In the genomic region with DNA sequence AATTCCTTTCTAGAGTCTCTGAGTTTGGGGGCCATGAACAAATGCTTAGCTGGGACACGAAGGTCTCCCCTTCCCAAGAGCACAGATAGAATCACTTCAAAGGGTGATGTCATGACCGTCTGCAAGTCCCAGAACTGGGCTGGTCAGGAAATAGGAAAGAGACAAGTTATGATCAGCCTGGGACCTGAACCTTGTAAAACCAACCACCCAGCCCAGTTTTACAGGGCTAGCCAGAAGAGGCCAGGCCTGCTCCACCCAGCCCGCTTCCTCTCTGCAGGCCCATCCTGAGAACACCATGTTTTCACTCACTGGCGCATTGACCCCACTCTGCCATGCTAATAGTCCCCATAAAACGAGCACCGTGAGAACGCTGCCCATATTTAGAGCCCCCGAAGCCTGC, we compare ENCODE assay signal across 22 mouse cellular contexts. TPM values are rescaled to one million over a fixed set of nuclear protein-coding genes. Genes with fewer than 3 reads are reported as not detected.
DNase-seq lines count a peak whose midpoint lies in the region; ATAC-seq and TF ChIP-seq lines count a peak whose summit lies in the region.
"Had no signal": no experiment of that assay in that cellular context is flagged by ENCODE, and none has a peak within 500 bp of the region (broad histone marks: within the 10 kb centered on the region; RNA-seq: fewer than 3 reads in every experiment).

No protein-coding gene starts in this region.

- H3K27me3 ChIP-seq in lung, postnatal 0 days (replicated peaks; ENCODE audit: insufficient read depth, low read length): no peaks in the 10 kb centered on the region
- no peaks in the 10 kb centered on the region for H3K27me3 ChIP-seq in limb, embryonic 12.5 days
- H3K27me3 ChIP-seq in small intestine, adult 2 months (ENCODE audit: control insufficient read depth, insufficient read depth, low read length): no peaks in the 10 kb centered on the region
- H3K27me3 ChIP-seq: embryonic facial prominence, embryonic 15.5 days had no signal

- TF ChIP-seq CTCF in lung, postnatal 0 days (IDR thresholded peaks at IDR 0.05): no peak
- no peak for TF ChIP-seq CTCF in lung, adult 2 months (IDR thresholded peaks at IDR 0.05; ENCODE audit: insufficient read depth, low read length)
- TF ChIP-seq CTCF in small intestine, adult 2 months (IDR thresholded peaks at IDR 0.05; ENCODE audit: extremely low read depth, insufficient read length, insufficient replicate concordance, low read depth, low read length): no peak

- peaks cover 4% of the 10 kb centered on the region; the same call in 1 of the 2 replicates for H3K4me1 ChIP-seq in lung, postnatal 0 days (ENCODE audit: insufficient read depth, low read depth, low read length)
- peaks cover 18% of the 10 kb centered on the region for H3K4me1 ChIP-seq in lung, adult 2 months (ENCODE audit: control insufficient read depth, insufficient read depth, low read length)
- peaks cover 44% of the 10 kb centered on the region for H3K4me1 ChIP-seq in limb, embryonic 12.5 days (replicated peaks)
- H3K4me1 ChIP-seq in small intestine, adult 2 months (ENCODE audit: control insufficient read depth, insufficient read depth, insufficient read length, low read length): peaks cover 20% of the 10 kb centered on the region; the same call in 1 of the 2 replicates
- H3K4me1 ChIP-seq: embryonic facial prominence, embryonic 15.5 days; midbrain, embryonic 13.5 days had no signal

- TF ChIP-seq POLR2A in lung, adult 2 months (IDR thresholded peaks at IDR 0.05; ENCODE audit: borderline replicate concordance, extremely low read depth, low read depth, low read length): no peak
- no peak for TF ChIP-seq POLR2A in small intestine, adult 2 months (IDR thresholded peaks at IDR 0.05; ENCODE audit: low read depth, low read length)

- H3K9ac ChIP-seq in lung, postnatal 0 days (replicated peaks; ENCODE audit: low read depth): no peak overlapping the region
- no peak overlapping the region for H3K9ac ChIP-seq in limb, embryonic 12.5 days (replicated peaks)
- H3K9ac ChIP-seq: embryonic facial prominence, embryonic 15.5 days; liver, embryonic 14.5 days; midbrain, embryonic 13.5 days had no signal

- TF ChIP-seq EP300 in lung, postnatal 0 days (IDR thresholded peaks at IDR 0.05): peak; percentile 87

- no peaks in the 10 kb centered on the region for H3K36me3 ChIP-seq in lung, postnatal 0 days (ENCODE audit: insufficient read depth, low read length)
- H3K36me3 ChIP-seq in limb, embryonic 12.5 days: peaks cover 10% of the 10 kb centered on the region; the same call in 1 of the 2 replicates
- H3K36me3 ChIP-seq in small intestine, adult 2 months (ENCODE audit: control insufficient read depth, insufficient read depth, low read length): peaks cover 32% of the 10 kb centered on the region
- H3K36me3 ChIP-seq: embryonic facial prominence, embryonic 15.5 days had no signal

- peak; percentile 95 for DNase-seq in heart, adult 11 months
- no peak for DNase-seq in heart, postnatal 4 days
- DNase-seq in lung, postnatal 0 days (ENCODE audit: low spot score): peak; percentile 55
- no peak for DNase-seq in lung, adult 2 months
- no peak for DNase-seq in frontal cortex, postnatal 36 days (ENCODE audit: low spot score in 2 of 2)
- DNase-seq in spleen, postnatal 4 days (ENCODE audit: low spot score in 2 of 2): no peak
- DNase-seq: adrenal gland, postnatal 25 days; cerebellum, adult 9-11 months; kidney, adult 18-20 months; right cerebral cortex, postnatal 14 days; spleen, adult 18-20 months; thymus, postnatal 14 days had no signal

- no peak overlapping the region for H3K4me2 ChIP-seq in lung, postnatal 0 days (replicated peaks; ENCODE audit: low read depth, low read length)
- H3K4me2 ChIP-seq in limb, embryonic 12.5 days: no peak overlapping the region
- H3K4me2 ChIP-seq: embryonic facial prominence, embryonic 15.5 days; midbrain, embryonic 13.5 days had no signal

- no peak overlapping the region for H3K4me3 ChIP-seq in lung, postnatal 0 days (ENCODE audit: low read depth, low read length)
- no peak overlapping the region for H3K4me3 ChIP-seq in lung, adult 2 months (replicated peaks; ENCODE audit: extremely low read depth, low read depth, low read length)
- no peak overlapping the region for H3K4me3 ChIP-seq in limb, embryonic 12.5 days (replicated peaks)
- no peak overlapping the region for H3K4me3 ChIP-seq in small intestine, adult 2 months (ENCODE audit: low read depth, low read length)
- H3K4me3 ChIP-seq: embryonic facial prominence, embryonic 15.5 days; megakaryocyte, embryonic 14.5 days; midbrain, embryonic 13.5 days had no signal

- peak; percentile 70 for ATAC-seq in lung, postnatal 0 days
- ATAC-seq in limb, embryonic 12.5 days (ENCODE audit: insufficient number of reproducible peaks, insufficient read depth, low FRiP score, low TSS enrichment, low read depth): no peak
- ATAC-seq: forebrain, embryonic 14.5 days; hindbrain, postnatal 0 days; midbrain, embryonic 13.5 days had no signal

- WGBS in lung, postnatal 0 days: 79% methylated on average over 8 of the region's 8 CpGs
- WGBS in lung, adult 2 months: 67% methylated on average over 8 of the region's 8 CpGs
- WGBS in limb, embryonic 12.5 days: 22% methylated on average over 8 of the region's 8 CpGs
- 54% methylated on average over 8 of the region's 8 CpGs for WGBS in small intestine, adult 2 months

- H3K27ac ChIP-seq in lung, postnatal 0 days (ENCODE audit: low read length): no peak overlapping the region
- 0 out of 2 replicates have a peak overlapping the region, but pooled peaks have one; percentile 12 for H3K27ac ChIP-seq in limb, embryonic 12.5 days
- peak overlapping the region; percentile 1; the same call in 1 of the 2 replicates for H3K27ac ChIP-seq in small intestine, adult 2 months (ENCODE audit: insufficient read depth, low read depth, low read length)
- H3K27ac ChIP-seq: embryonic facial prominence, embryonic 15.5 days; hindbrain, postnatal 0 days; kidney, postnatal 0 days; liver, embryonic 14.5 days; midbrain, embryonic 13.5 days had no signal

- H3K9me3 ChIP-seq in lung, postnatal 0 days (ENCODE audit: low read length): no peaks in the 10 kb centered on the region
- H3K9me3 ChIP-seq in limb, embryonic 12.5 days: no peaks in the 10 kb centered on the region
- H3K9me3 ChIP-seq: embryonic facial prominence, embryonic 15.5 days; midbrain, embryonic 13.5 days had no signal

RNA-seq across cellular contexts. Expression of a gene that starts 56.5 kb away (rescaled TPM):
- 10 to 100 TPM in 1 of 2 experiments, 1 to 10 TPM in 1; 9.2 to 11.3 TPM for total RNA-seq in heart, postnatal 4 days (2021)
- polyA plus RNA-seq in lung, postnatal 0 days (2015; fragmentation: Nextera tagmentation; extraction: Ambion mirVana): 44.1 and 44.2 TPM in 2 replicates
- 83.6 and 99.1 TPM in 2 replicates for polyA plus RNA-seq in lung, adult 2 months (2012; rRNA removed)
- 26.7 and 29.1 TPM in 2 replicates for polyA plus RNA-seq in limb, embryonic 12.5 days (2016; fragmentation: Nextera tagmentation; extraction: Ambion mirVana)
- 112 and 394 TPM in 2 replicates for polyA plus RNA-seq in small intestine, adult 2 months (2012; rRNA removed)
- total RNA-seq: common myeloid progenitor, adult 5-6 weeks had no signal

Comparison
In these comparisons a context has a peak if more than half of its experiments do, and no peak if none do; other contexts are left out.
1. DNase-seq: peak in heart, adult 11 months (single experiment) and lung, postnatal 0 days (single experiment); none in heart, postnatal 4 days (single experiment), lung, adult 2 months (single experiment), frontal cortex, postnatal 36 days (0 of 2) and spleen, postnatal 4 days (0 of 2).